Mouse (Mus musculus): ENCODE measurements around the gene Rpl28.
A peak's percentile ranks its signal among the peaks of the same experiment; 100 is the strongest.
"Not testable (repeated sequence)": the region's sequence is repeated elsewhere in the genome, so short reads cannot be mapped to it uniquely, and the experiment has no call there.

The Rpl28 gene

GRCm38 (mm10) chr7:4783667-4784268 lies 8.9 kb upstream of the Rpl28 start:
- no peak for DNase-seq (ENCODE audit: low spot score)

- DNase-seq (ENCODE audit: low spot score): peak; percentile 43
Observed at GRCm38 (mm10) chr7:4788499-4789435, 3.9 kb upstream of the Rpl28 start.

GRCm38 (mm10) chr7:4789436-4789935 lies 3.2 kb upstream of the Rpl28 start, which contains the start of gene Tmem238:
TSS of gene Tmem238 (minus strand) at chr7:4789656.
- DNase-seq (ENCODE audit: low spot score): peak; percentile 76

GRCm38 (mm10) chr7:4793248-4793647 lies 574 bp downstream of the Rpl28 start:
- not testable (repeated sequence) for DNase-seq (ENCODE audit: low spot score)

GRCm38 (mm10) chr7:4793674-4794073 lies 1.0 kb downstream of the Rpl28 start:
- no peak for DNase-seq (ENCODE audit: low spot score)

GRCm38 (mm10) chr7:4794631-4795168 lies 2.0 kb downstream of the Rpl28 start:
- no peak for DNase-seq (ENCODE audit: low spot score)

- DNase-seq (ENCODE audit: low spot score): peak; percentile 63
Observed at GRCm38 (mm10) chr7:4795767-4796433, 3.2 kb downstream of the Rpl28 start.

- DNase-seq (ENCODE audit: low spot score): no peak
Observed at GRCm38 (mm10) chr7:4802247-4802646, 9.6 kb downstream of the Rpl28 start.

- peak; percentile 48 for DNase-seq (ENCODE audit: low spot score)
Observed at GRCm38 (mm10) chr7:4806716-4807115, 14.0 kb downstream of the Rpl28 start.

GRCm38 (mm10) chr7:4811131-4811530 lies 18.5 kb downstream of the Rpl28 start:
- DNase-seq (ENCODE audit: low spot score): not testable (repeated sequence)

- DNase-seq (ENCODE audit: low spot score): peak; percentile 41
Observed at GRCm38 (mm10) chr7:4811842-4812302, 19.2 kb downstream of the Rpl28 start.

GRCm38 (mm10) chr7:4812303-4813104 lies 19.8 kb downstream of the Rpl28 start, which contains the start of gene Ube2s:
TSS of gene Ube2s (minus strand) at chr7:4812590.
- peak; percentile 100 for DNase-seq (ENCODE audit: low spot score)

- no peak for DNase-seq (ENCODE audit: low spot score)
Observed at GRCm38 (mm10) chr7:4813105-4813791, 20.6 kb downstream of the Rpl28 start.

- no peak for DNase-seq (ENCODE audit: low spot score)
Observed at GRCm38 (mm10) chr7:4816559-4816958, 23.9 kb downstream of the Rpl28 start.

- DNase-seq (ENCODE audit: low spot score): not testable (repeated sequence)
Observed at GRCm38 (mm10) chr7:4820925-4821324, 28.3 kb downstream of the Rpl28 start.

- DNase-seq (ENCODE audit: low spot score): no peak
Observed at GRCm38 (mm10) chr7:4821690-4822089, 29.0 kb downstream of the Rpl28 start.

- DNase-seq (ENCODE audit: low spot score): no peak
Observed at GRCm38 (mm10) chr7:4822162-4822907, 29.7 kb downstream of the Rpl28 start.

- DNase-seq (ENCODE audit: low spot score): no peak
Observed at GRCm38 (mm10) chr7:4825365-4825764, 32.7 kb downstream of the Rpl28 start.

- DNase-seq (ENCODE audit: low spot score): no peak
Observed at GRCm38 (mm10) chr7:4830476-4830875, 37.8 kb downstream of the Rpl28 start.
